Mouse (Mus musculus): ENCODE measurements around the gene Smc4. TPM values are rescaled to one million over a fixed set of nuclear protein-coding genes. Genes with fewer than 3 reads are reported as not detected.
A peak's percentile ranks its signal among the peaks of the same experiment; 100 is the strongest.

Smc4 gene
- total and polyA plus RNA-seq, 3 experiments, result 98.6 to 591 (median 430) TPM

- TF ChIP-seq GATA1 (IDR thresholded peaks at IDR 0.05; ENCODE audit: borderline replicate concordance, low read length) (no peak), CTCF (IDR thresholded peaks at IDR 0.05; ENCODE audit: low read depth, low read length) (no peak), TAL1 (conservative IDR thresholded peaks at IDR 0.05; ENCODE audit: low read depth, low read length) (no peak), POLR2AphosphoS5 (IDR thresholded peaks at IDR 0.05; ENCODE audit: insufficient replicate concordance, low read depth, low read length) (no peak), GATA2 (IDR thresholded peaks at IDR 0.05; ENCODE audit: borderline replicate concordance, low read depth, low read length) (no peak)
- Histone ChIP-seq H3K27me3 (ENCODE audit: insufficient read depth, low read length) (no peaks in the 10 kb centered on the region), H3K9me3 (replicated peaks) (no peaks in the 10 kb centered on the region), H3K4me1 (ENCODE audit: insufficient read depth, low read depth, low read length) (peaks cover 33% of the 10 kb centered on the region), H3K4me3 (ENCODE audit: low read depth, low read length) (no peak overlapping the region), H3K36me3 (replicated peaks) (peaks cover 18% of the 10 kb centered on the region)
- peak; percentile 60 for ATAC-seq (ENCODE audit: extremely low read depth, insufficient number of reproducible peaks, low FRiP score, poor library complexity, severe bottlenecking)
- DNase-seq (ENCODE audit: low spot score), result peak; percentile 16
These were observed 58.2 kb downstream of the Smc4 start for GRCm38 (mm10) chr3:69062764-69063163.

GRCm38 (mm10) chr3:69064005-69064404, 59.5 kb downstream of the Smc4 start:
- Histone ChIP-seq H3K36me3 (replicated peaks) (peaks cover 25% of the 10 kb centered on the region), H3K9me3 (replicated peaks) (no peaks in the 10 kb centered on the region), H3K4me1 (ENCODE audit: insufficient read depth, low read depth, low read length) (peaks cover 27% of the 10 kb centered on the region), H3K4me3 (ENCODE audit: low read depth, low read length) (no peak overlapping the region), H3K27me3 (ENCODE audit: insufficient read depth, low read length) (no peaks in the 10 kb centered on the region)
- DNase-seq (ENCODE audit: low spot score) (no peak), ATAC-seq (ENCODE audit: extremely low read depth, insufficient number of reproducible peaks, low FRiP score, poor library complexity, severe bottlenecking) (no peak)
- no peak for TF ChIP-seq POLR2AphosphoS5 (IDR thresholded peaks at IDR 0.05; ENCODE audit: insufficient replicate concordance, low read depth, low read length)
- TF ChIP-seq TAL1 (conservative IDR thresholded peaks at IDR 0.05; ENCODE audit: low read depth, low read length), result no peak
- no peak for TF ChIP-seq GATA2 (IDR thresholded peaks at IDR 0.05; ENCODE audit: borderline replicate concordance, low read depth, low read length)
- no peak for TF ChIP-seq CTCF (IDR thresholded peaks at IDR 0.05; ENCODE audit: low read depth, low read length)
- no peak for TF ChIP-seq GATA1 (IDR thresholded peaks at IDR 0.05; ENCODE audit: borderline replicate concordance, low read length)

Other genes with a start within 250 kb of the Smc4 start
- gene 1110032F04Rik, start 135.2 kb upstream of the Smc4 start, total RNA-seq (2014; fragmentation: Nextera tagmentation), result not detected in 2 replicates
- 0.05 TPM in 1 of 2 replicates, not detected in the other for gene 1110032F04Rik, start 135.2 kb upstream of the Smc4 start, total RNA-seq (2017)
- not detected in 2 replicates for gene 1110032F04Rik, start 135.2 kb upstream of the Smc4 start, polyA plus RNA-seq (2012)
- gene Ift80, start 168 bp upstream of the Smc4 start, total RNA-seq (2014; fragmentation: Nextera tagmentation), result 21.7 and 66.1 TPM in 2 replicates
- 14.8 and 17.6 TPM in 2 replicates for gene Ift80, start 168 bp upstream of the Smc4 start, total RNA-seq (2017)
- 0.32 and 0.56 TPM in 2 replicates for gene Ift80, start 168 bp upstream of the Smc4 start, polyA plus RNA-seq (2012)
- gene Trim59, start 40.0 kb downstream of the Smc4 start, total RNA-seq (2014; fragmentation: Nextera tagmentation), result 126 and 158 TPM in 2 replicates
- 32.8 and 35.7 TPM in 2 replicates for gene Trim59, start 40.0 kb downstream of the Smc4 start, total RNA-seq (2017)
- gene Trim59, start 40.0 kb downstream of the Smc4 start, polyA plus RNA-seq (2012), result 9.6 and 11.1 TPM in 2 replicates
- gene Kpna4, start 122.4 kb downstream of the Smc4 start, total RNA-seq (2014; fragmentation: Nextera tagmentation), result 126 and 138 TPM in 2 replicates
- gene Kpna4, start 122.4 kb downstream of the Smc4 start, total RNA-seq (2017), result 52.4 and 66.7 TPM in 2 replicates
- 14.4 and 15.6 TPM in 2 replicates for gene Kpna4, start 122.4 kb downstream of the Smc4 start, polyA plus RNA-seq (2012)
- not detected in 2 replicates for gene Arl14, start 217.7 kb downstream of the Smc4 start, total RNA-seq (2014; fragmentation: Nextera tagmentation)
- gene Arl14, start 217.7 kb downstream of the Smc4 start, total RNA-seq (2017), result not detected in 2 replicates
- gene Arl14, start 217.7 kb downstream of the Smc4 start, polyA plus RNA-seq (2012), result not detected in 2 replicates

Data from G1E (cell line).